Mouse (Mus musculus) lung, postnatal 25 days (tissue): ENCODE results near the gene Cxcl10.

Source experiments
- DNase-seq: peaks from one replicate; pipeline ENCODE4 v3.0.0; 2022; ENCODE audit warnings: low spot score

Cxcl10 gene

GRCm38 (mm10) chr5:92348794-92349413 is at the start of gene Cxcl10:
Gene Cxcl10 (minus strand): TSS chr5:92348889.
- peak; percentile 67 for DNase-seq

- DNase-seq = peak; percentile 80
Observed at GRCm38 (mm10) chr5:92398153-92398552, 49.5 kb upstream of the Cxcl10 start.

- no peak for DNase-seq
Observed at GRCm38 (mm10) chr5:92396476-92396875, 47.8 kb upstream of the Cxcl10 start.

GRCm38 (mm10) chr5:92395764-92396163 is 47.1 kb upstream of the Cxcl10 start:
- no peak for DNase-seq

- DNase-seq = no peak
Observed at GRCm38 (mm10) chr5:92393863-92394262, 45.2 kb upstream of the Cxcl10 start.

GRCm38 (mm10) chr5:92392542-92392941 is 43.9 kb upstream of the Cxcl10 start:
- no peak for DNase-seq

- DNase-seq = no peak
Observed at GRCm38 (mm10) chr5:92390615-92391014, 41.9 kb upstream of the Cxcl10 start.

- no peak for DNase-seq
Observed at GRCm38 (mm10) chr5:92389977-92390376, 41.3 kb upstream of the Cxcl10 start.

- DNase-seq = peak; percentile 31
Observed at GRCm38 (mm10) chr5:92387433-92387832, 38.7 kb upstream of the Cxcl10 start.

- no peak for DNase-seq
Observed at GRCm38 (mm10) chr5:92386643-92387042, 38.0 kb upstream of the Cxcl10 start.

GRCm38 (mm10) chr5:92386102-92386501 is 37.4 kb upstream of the Cxcl10 start:
- DNase-seq = no peak

GRCm38 (mm10) chr5:92384855-92385254 is 36.2 kb upstream of the Cxcl10 start:
- DNase-seq = no peak

GRCm38 (mm10) chr5:92383747-92384146 is 35.1 kb upstream of the Cxcl10 start:
- DNase-seq = no peak

- no peak for DNase-seq
Observed at GRCm38 (mm10) chr5:92382349-92382679, 33.6 kb upstream of the Cxcl10 start.

- DNase-seq = peak; percentile 83
Observed at GRCm38 (mm10) chr5:92381550-92382348, 33.1 kb upstream of the Cxcl10 start.

- no peak for DNase-seq
Observed at GRCm38 (mm10) chr5:92376795-92377405, 28.2 kb upstream of the Cxcl10 start.

GRCm38 (mm10) chr5:92375368-92375767 is 26.7 kb upstream of the Cxcl10 start:
- peak; percentile 56 for DNase-seq

- DNase-seq = peak; percentile 32
Observed at GRCm38 (mm10) chr5:92374721-92375142, 26.0 kb upstream of the Cxcl10 start.

- no peak for DNase-seq
Observed at GRCm38 (mm10) chr5:92372605-92373004, 23.9 kb upstream of the Cxcl10 start.

GRCm38 (mm10) chr5:92371361-92371976 is 22.8 kb upstream of the Cxcl10 start:
- no peak for DNase-seq

GRCm38 (mm10) chr5:92370891-92371290 is 22.2 kb upstream of the Cxcl10 start:
- DNase-seq = no peak

GRCm38 (mm10) chr5:92370392-92370791 is 21.7 kb upstream of the Cxcl10 start:
- DNase-seq = no peak
